Mouse (Mus musculus): ENCODE measurements around the gene Rps27l. TPM values are rescaled to one million over a fixed set of nuclear protein-coding genes. Genes with fewer than 3 reads are reported as not detected.

The Rps27l gene
- total RNA-seq, 4 experiments from 2014 or later: 32.7 to 44.1 (median 37.2) TPM

- no peak for DNase-seq (ENCODE audit: low spot score in 2 of 2)
These were observed 25.9 kb upstream of the Rps27l start for GRCm38 (mm10) chr9:66919981-66920380.

- DNase-seq (ENCODE audit: low spot score in 2 of 2): no peak
These were observed 25.2 kb upstream of the Rps27l start for GRCm38 (mm10) chr9:66920488-66921279.

GRCm38 (mm10) chr9:66922076-66922475, 23.8 kb upstream of the Rps27l start:
- no peak for DNase-seq (ENCODE audit: low spot score in 2 of 2)

GRCm38 (mm10) chr9:66925853-66926252, 20.0 kb upstream of the Rps27l start:
- DNase-seq (ENCODE audit: low spot score in 2 of 2): no peak

- DNase-seq (ENCODE audit: low spot score in 2 of 2): no peak
These were observed 18.0 kb upstream of the Rps27l start for GRCm38 (mm10) chr9:66927696-66928402.

- DNase-seq (ENCODE audit: low spot score in 2 of 2): no peak
These were observed 15.5 kb upstream of the Rps27l start for GRCm38 (mm10) chr9:66930351-66930750.

GRCm38 (mm10) chr9:66933869-66934808, 11.7 kb upstream of the Rps27l start:
- no peak for DNase-seq (ENCODE audit: low spot score in 2 of 2)

- DNase-seq (ENCODE audit: low spot score in 2 of 2): no peak
These were observed 8.4 kb upstream of the Rps27l start for GRCm38 (mm10) chr9:66937507-66937906.

GRCm38 (mm10) chr9:66938836-66939235, 7.0 kb upstream of the Rps27l start:
- DNase-seq (ENCODE audit: low spot score in 2 of 2): no peak

- DNase-seq (ENCODE audit: low spot score in 2 of 2): no peak
These were observed 725 bp upstream of the Rps27l start for GRCm38 (mm10) chr9:66945161-66945560.

GRCm38 (mm10) chr9:66948536-66948935, 2.6 kb downstream of the Rps27l start:
- DNase-seq (ENCODE audit: low spot score in 2 of 2): no peak

- no peak for DNase-seq (ENCODE audit: low spot score in 2 of 2)
These were observed 6.4 kb downstream of the Rps27l start for GRCm38 (mm10) chr9:66952321-66952720.

- DNase-seq (ENCODE audit: low spot score in 2 of 2): no peak
These were observed 7.0 kb downstream of the Rps27l start for GRCm38 (mm10) chr9:66952886-66953285.

- no peak for DNase-seq (ENCODE audit: low spot score in 2 of 2)
These were observed 11.6 kb downstream of the Rps27l start for GRCm38 (mm10) chr9:66957451-66957850.

- DNase-seq (ENCODE audit: low spot score in 2 of 2): no peak
These were observed 15.6 kb downstream of the Rps27l start for GRCm38 (mm10) chr9:66961478-66961877.

- no peak for DNase-seq (ENCODE audit: low spot score in 2 of 2)
These were observed 21.6 kb downstream of the Rps27l start for GRCm38 (mm10) chr9:66967492-66967891.

- DNase-seq (ENCODE audit: low spot score in 2 of 2): no peak
These were observed 25.2 kb downstream of the Rps27l start for GRCm38 (mm10) chr9:66971116-66971515.

GRCm38 (mm10) chr9:66974721-66975225, 28.9 kb downstream of the Rps27l start:
- DNase-seq (ENCODE audit: low spot score in 2 of 2): peak; percentile 40 to 64

- peak; percentile 90 to 94 for DNase-seq (ENCODE audit: low spot score in 2 of 2)
These were observed 29.4 kb downstream of the Rps27l start, which contains the start of gene Lactb for GRCm38 (mm10) chr9:66975239-66975645. Lactb (minus strand) TSS chr9:66975484.

GRCm38 (mm10) chr9:66977121-66977520, 31.2 kb downstream of the Rps27l start:
- no peak for DNase-seq (ENCODE audit: low spot score in 2 of 2)

- peak in 1 of 2 experiments; percentile 44 for DNase-seq (ENCODE audit: low spot score in 2 of 2)
These were observed 32.1 kb downstream of the Rps27l start for GRCm38 (mm10) chr9:66977982-66978381.
